Mouse (Mus musculus) MEL (cell line): ENCODE measurements around the gene Ebf3. TPM values are rescaled to one million over a fixed set of nuclear protein-coding genes. Genes with fewer than 3 reads are reported as not detected.

ENCODE experiments used
- DNase-seq: peaks from one replicate; pipeline ENCODE4 v3.0.0; 2011; ENCODE audit warnings: low read depth, low spot score
- H3K27ac ChIP-seq: 2 replicates; pipeline ENCODE4 v1.5.1; 2012; ENCODE audit warnings: low read depth, mild to moderate bottlenecking, control low read depth, low read length, moderate library complexity; ENCODE audit not compliant: control insufficient read depth
- H3K27me3 ChIP-seq, 2 experiments: fragments of 150-350 bp in 1 of 2; sonication (generic) in 1 of 2; 2 replicates each; pipeline ENCODE4 v1.6.1; 2012; ENCODE audit warnings: low read length in 2 of 2, mild to moderate bottlenecking in 2 of 2, improper control_type of control experiment in 1 of 2, moderate library complexity in 1 of 2; ENCODE audit not compliant: insufficient read depth in 2 of 2, control insufficient read depth in 1 of 2
- H3K36me3 ChIP-seq, 2 experiments: 2 replicates each; pipeline ENCODE4 v1.6.1; 2012 to 2014; ENCODE audit warnings: low read length in 2 of 2, improper control_type of control experiment in 1 of 2, inconsistent platforms in 1 of 2, mild to moderate bottlenecking in 1 of 2; ENCODE audit not compliant: insufficient read depth in 2 of 2, control insufficient read depth in 1 of 2
- H3K4me1 ChIP-seq, 2 experiments: fragments of 150-350 bp in 1 of 2; sonication (generic) in 1 of 2; 2 replicates each; pipeline ENCODE4 v1.6.1; 2012; ENCODE audit warnings: low read length in 2 of 2, improper control_type of control experiment in 1 of 2, mild to moderate bottlenecking in 1 of 2; ENCODE audit not compliant: insufficient read depth in 2 of 2, control insufficient read depth in 1 of 2
- H3K4me3 ChIP-seq, 2 experiments: fragments of 150-350 bp in 1 of 2; sonication (generic) in 1 of 2; 2 replicates each; pipeline ENCODE4 v1.5.1; 2012; ENCODE audit warnings: low read depth in 2 of 2, low read length in 2 of 2, mild to moderate bottlenecking in 2 of 2, moderate library complexity in 2 of 2, control low read depth in 1 of 2, improper control_type of control experiment in 1 of 2; ENCODE audit not compliant: control insufficient read depth in 1 of 2, insufficient read depth in 1 of 2
- H3K79me2 ChIP-seq: 2 replicates; pipeline ENCODE4 v1.6.1; 2012; ENCODE audit warnings: mild to moderate bottlenecking, low read length, moderate library complexity; ENCODE audit not compliant: control insufficient read depth, poor library complexity, insufficient read depth
- H3K9ac ChIP-seq: 2 replicates; pipeline ENCODE4 v1.6.1; 2012; ENCODE audit warnings: low read depth, mild to moderate bottlenecking, control low read depth, low read length, moderate library complexity; ENCODE audit not compliant: control insufficient read depth, poor library complexity, severe bottlenecking
- H3K9me3 ChIP-seq: fragments of 150-350 bp; sonication (generic); replicated peaks from 2 replicates; pipeline ENCODE4 v1.6.1; 2012; ENCODE audit warnings: mild to moderate bottlenecking, low read length, improper control_type of control experiment, moderate library complexity; ENCODE audit not compliant: insufficient read depth
- CHD1 ChIP-seq: IDR thresholded peaks from 2 replicates; pipeline ENCODE4 v1.6.1; 2012; ENCODE audit warnings: low read depth, mild to moderate bottlenecking, inconsistent platforms, low read length, improper control_type of control experiment
- CHD2 ChIP-seq: IDR thresholded peaks from 2 replicates; pipeline ENCODE4 v1.6.1; 2011; ENCODE audit warnings: low read length, improper control_type of control experiment
- CTCF ChIP-seq, 3 experiments: IDR thresholded peaks in 2 of 3; conservative IDR thresholded peaks in 1 of 3; 2 replicates each; pipeline ENCODE4 v1.5.1; 2011 to 2012; ENCODE audit warnings: low read length in 3 of 3, low read depth in 2 of 3, mild to moderate bottlenecking in 2 of 3, improper control_type of control experiment in 1 of 3, inconsistent platforms in 1 of 3, mixed read lengths in 1 of 3, moderate library complexity in 1 of 3; ENCODE audit not compliant: control insufficient read depth in 1 of 3, insufficient read depth in 1 of 3, poor library complexity in 1 of 3, severe bottlenecking in 1 of 3
- ELF1 ChIP-seq: IDR thresholded peaks from 2 replicates; pipeline ENCODE4 v1.6.1; 2014; ENCODE audit warnings: low read depth, mild to moderate bottlenecking, inconsistent platforms, low read length, improper control_type of control experiment, moderate library complexity
- EP300 ChIP-seq, 2 experiments: IDR thresholded peaks; 2 replicates each; pipeline ENCODE4 v1.6.1; 2011; ENCODE audit warnings: improper control_type of control experiment in 2 of 2, low read length in 2 of 2, low read depth in 1 of 2, mild to moderate bottlenecking in 1 of 2
- GATA1 ChIP-seq: IDR thresholded peaks from 2 replicates; pipeline ENCODE4 v1.6.1; 2011; ENCODE audit warnings: low read depth, low read length, improper control_type of control experiment
- HCFC1 ChIP-seq: IDR thresholded peaks from 2 replicates; pipeline ENCODE4 v1.6.1; 2012; ENCODE audit warnings: low read depth, mild to moderate bottlenecking, inconsistent platforms, low read length, improper control_type of control experiment, moderate library complexity
- KAT2A ChIP-seq: conservative IDR thresholded peaks from 2 replicates; pipeline ENCODE4 v1.6.1; 2012; ENCODE audit warnings: low read depth, low read length, improper control_type of control experiment, inconsistent platforms
- MAZ ChIP-seq: IDR thresholded peaks from 2 replicates; pipeline ENCODE4 v1.6.1; 2012; ENCODE audit warnings: low read depth, mild to moderate bottlenecking, inconsistent platforms, low read length, improper control_type of control experiment
- MEF2A ChIP-seq: IDR thresholded peaks from 2 replicates; pipeline ENCODE4 v1.6.1; 2014; ENCODE audit warnings: low read depth, mild to moderate bottlenecking, inconsistent platforms, low read length, improper control_type of control experiment; ENCODE audit not compliant: poor library complexity, insufficient replicate concordance, severe bottlenecking; ENCODE audit errors: extremely low read depth
- MXI1 ChIP-seq: IDR thresholded peaks from 2 replicates; pipeline ENCODE4 v1.6.1; 2011; ENCODE audit warnings: mild to moderate bottlenecking, low read depth, low read length, improper control_type of control experiment
- MYB ChIP-seq: IDR thresholded peaks from 2 replicates; pipeline ENCODE4 v1.6.1; 2011; ENCODE audit warnings: mild to moderate bottlenecking, low read depth, low read length, improper control_type of control experiment
- MYC ChIP-seq: IDR thresholded peaks from 2 replicates; pipeline ENCODE4 v1.6.1; 2011; ENCODE audit warnings: low read depth, mild to moderate bottlenecking, low read length, improper control_type of control experiment, moderate library complexity
- NELFE ChIP-seq: IDR thresholded peaks from 2 replicates; pipeline ENCODE4 v1.6.1; 2011; ENCODE audit warnings: low read depth, low read length, improper control_type of control experiment
- POLR2A ChIP-seq, 2 experiments: IDR thresholded peaks; 2 replicates each; pipeline ENCODE4 v1.6.1; 2011 to 2012; ENCODE audit warnings: low read length in 2 of 2, mild to moderate bottlenecking in 2 of 2, control low read depth in 1 of 2, improper control_type of control experiment in 1 of 2, low read depth in 1 of 2, moderate library complexity in 1 of 2; ENCODE audit not compliant: control insufficient read depth in 1 of 2, insufficient read depth in 1 of 2, poor library complexity in 1 of 2
- RAD21 ChIP-seq: IDR thresholded peaks from 2 replicates; pipeline ENCODE4 v1.6.1; 2011; ENCODE audit warnings: mild to moderate bottlenecking, low read depth, low read length, improper control_type of control experiment
- SIN3A ChIP-seq: IDR thresholded peaks from 2 replicates; pipeline ENCODE4 v1.6.1; 2012; ENCODE audit warnings: low read length, improper control_type of control experiment, inconsistent platforms
- TAL1 ChIP-seq: IDR thresholded peaks from 2 replicates; pipeline ENCODE4 v1.6.1; 2012; ENCODE audit warnings: mild to moderate bottlenecking, inconsistent platforms, low read length, moderate library complexity, mixed read lengths
- TCF12 ChIP-seq: IDR thresholded peaks from 2 replicates; pipeline ENCODE4 v1.6.1; 2014; ENCODE audit warnings: low read depth, mild to moderate bottlenecking, inconsistent platforms, low read length, improper control_type of control experiment, moderate library complexity
- UBTF ChIP-seq: IDR thresholded peaks from 2 replicates; pipeline ENCODE4 v1.6.1; 2012; ENCODE audit warnings: low read depth, mild to moderate bottlenecking, inconsistent platforms, low read length, improper control_type of control experiment, moderate library complexity, borderline replicate concordance; ENCODE audit not compliant: insufficient read depth
- USF1 ChIP-seq: IDR thresholded peaks from 2 replicates; pipeline ENCODE4 v1.6.1; 2014; ENCODE audit warnings: low read depth, mild to moderate bottlenecking, inconsistent platforms, low read length, improper control_type of control experiment, moderate library complexity
- ZMIZ1 ChIP-seq: IDR thresholded peaks from 2 replicates; pipeline ENCODE4 v1.6.1; 2012; ENCODE audit warnings: low read depth, mild to moderate bottlenecking, inconsistent platforms, low read length, improper control_type of control experiment, moderate library complexity
- polyA plus RNA-seq, 2 experiments: library from polyadenylated mRNA; stranded (reverse) in 1 of 2; unstranded in 1 of 2; fragments of >175 nt in 1 of 2; fragments of >200 nt in 1 of 2; gene quantifications; 2 replicates each; pipeline versions ENCODE4 v1.2.1 to v1.2.4; 2012; ENCODE audit warnings: low replicate concordance in 2 of 2, low read depth in 1 of 2; ENCODE audit not compliant: insufficient read length in 2 of 2, insufficient read depth in 1 of 2, missing spikeins in 1 of 2
- total RNA-seq: library from RNA; depleted of rRNA; stranded (reverse); fragments of 300-350 nt; gene quantifications from 2 replicates; pipeline ENCODE4 v1.2.3, GENCODE M21; 2012

Gene Ebf3
- total and polyA plus RNA-seq, 3 experiments = not detected

GRCm38 (mm10) chr7:137272252-137272651, 42.0 kb downstream of the Ebf3 start:
- Histone ChIP-seq H3K4me1 (no peaks in the 10 kb centered on the region), H3K36me3 (no peaks in the 10 kb centered on the region), H3K9ac (no peak overlapping the region), H3K9me3 (no peaks in the 10 kb centered on the region), H3K4me3 (no peak overlapping the region), H3K27ac (no peak overlapping the region), H3K27me3 (no peaks in the 10 kb centered on the region), H3K79me2 (no peaks in the 10 kb centered on the region)
- TF ChIP-seq KAT2A = no peak
- no peak for TF ChIP-seq MEF2A
- TF ChIP-seq USF1 = no peak
- TF ChIP-seq RAD21 = no peak
- TF ChIP-seq NELFE = no peak
- TF ChIP-seq CHD1 = no peak
- no peak for TF ChIP-seq ELF1
- TF ChIP-seq CTCF (IDR thresholded peaks at IDR 0.05 in 2 of 3, conservative IDR thresholded peaks at IDR 0.05 in 1 of 3; ENCODE audit: control insufficient read depth in 1 of 3, insufficient read depth in 1 of 3, low read depth in 2 of 3, low read length in 3 of 3, poor library complexity in 1 of 3, severe bottlenecking in 1 of 3) = no peak
- TF ChIP-seq CHD2 = no peak
- DNase-seq = no peak

DNA sequence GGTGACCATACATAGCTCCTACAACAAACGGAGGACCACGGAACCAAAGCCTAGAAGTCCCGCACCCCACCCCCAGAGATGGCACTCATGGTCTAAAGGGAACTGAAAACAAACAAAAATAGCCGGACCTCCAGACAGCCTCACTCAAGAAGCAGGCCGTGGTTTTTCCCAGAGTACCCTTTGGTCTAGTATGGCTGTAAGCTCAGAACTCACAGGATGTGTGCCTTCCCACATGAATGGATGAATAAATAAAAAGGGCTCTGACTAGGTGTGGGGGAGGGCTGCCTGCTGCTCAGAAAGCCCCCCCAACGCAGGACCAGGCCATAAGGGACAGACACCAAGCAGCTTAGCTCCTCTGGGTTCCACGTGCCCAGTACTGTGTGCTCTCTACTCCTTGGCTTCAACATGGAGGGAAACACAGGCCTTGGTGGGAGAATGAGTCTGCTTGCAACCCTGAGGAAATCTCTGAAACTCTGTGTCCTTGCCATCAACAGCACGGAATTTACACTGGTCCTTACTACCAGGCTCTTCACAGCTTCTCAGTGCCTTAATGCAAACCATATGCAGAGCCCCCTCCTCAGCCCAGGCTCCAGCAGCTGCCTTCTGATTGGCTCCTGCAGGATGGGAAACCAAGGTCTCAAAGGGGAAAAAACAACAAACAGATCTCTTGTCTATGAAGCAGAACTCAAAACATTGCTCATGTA, 45.6 kb downstream of the Ebf3 start:
- Histone ChIP-seq H3K9ac (no peak overlapping the region), H3K36me3 (no peaks in the 10 kb centered on the region), H3K27me3 (no peaks in the 10 kb centered on the region), H3K4me1 (no peaks in the 10 kb centered on the region), H3K9me3 (no peaks in the 10 kb centered on the region), H3K4me3 (no peak overlapping the region), H3K27ac (no peak overlapping the region), H3K79me2 (no peaks in the 10 kb centered on the region)
- no peak for DNase-seq
- no peak for TF ChIP-seq UBTF
- TF ChIP-seq MXI1 = no peak
- no peak for TF ChIP-seq TAL1
- TF ChIP-seq POLR2A (IDR thresholded peaks at IDR 0.05; ENCODE audit: control insufficient read depth in 1 of 2, insufficient read depth in 1 of 2, low read depth in 1 of 2, low read length in 2 of 2, poor library complexity in 1 of 2) = no peak
- TF ChIP-seq HCFC1 = no peak
- TF ChIP-seq GATA1 = no peak
- no peak for TF ChIP-seq ZMIZ1
- TF ChIP-seq RAD21 = no peak
- no peak for TF ChIP-seq MEF2A
- TF ChIP-seq SIN3A = no peak
- no peak for TF ChIP-seq ELF1
- TF ChIP-seq MYC = no peak
- no peak for TF ChIP-seq EP300 (IDR thresholded peaks at IDR 0.05; ENCODE audit: low read depth in 1 of 2, low read length in 2 of 2)
- TF ChIP-seq MYB = no peak
- no peak for TF ChIP-seq CHD2
- TF ChIP-seq TCF12 = no peak
- no peak for TF ChIP-seq MAZ
